Mouse (Mus musculus): ENCODE data around the gene Elovl3.
A peak's percentile ranks its signal among the peaks of the same experiment; 100 is the strongest.
"Not testable (repeated sequence)": the region's sequence is repeated elsewhere in the genome, so short reads cannot be mapped to it uniquely, and the experiment has no call there.

Gene Elovl3

GRCm38 (mm10) chr19:46131694-46132525 is at the start of gene Elovl3:
Gene Elovl3 (plus strand): TSS chr19:46131897.
- no peak for DNase-seq (ENCODE audit: low spot score)

DNA sequence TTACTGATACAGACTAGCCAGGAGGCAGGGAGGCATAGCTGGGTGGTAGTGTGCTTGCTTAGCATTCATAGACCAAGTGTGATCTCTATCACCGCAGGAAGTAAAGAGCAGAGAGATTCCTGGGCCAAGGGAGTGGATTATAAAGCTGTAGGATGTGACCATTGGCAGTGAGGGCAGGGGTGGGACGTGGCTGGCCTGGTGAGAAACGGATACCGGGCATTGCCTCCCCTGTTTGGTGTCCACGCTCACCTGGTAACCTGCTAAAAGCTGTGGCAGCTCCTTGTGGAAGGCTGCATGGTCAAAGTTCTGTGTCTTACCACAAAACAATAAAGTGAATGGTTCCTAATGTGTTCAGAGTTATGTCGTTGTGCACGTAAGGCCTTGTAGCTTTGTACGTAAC is 46.5 kb upstream of the Elovl3 start:
- DNase-seq (ENCODE audit: low spot score) = no peak

DNA sequence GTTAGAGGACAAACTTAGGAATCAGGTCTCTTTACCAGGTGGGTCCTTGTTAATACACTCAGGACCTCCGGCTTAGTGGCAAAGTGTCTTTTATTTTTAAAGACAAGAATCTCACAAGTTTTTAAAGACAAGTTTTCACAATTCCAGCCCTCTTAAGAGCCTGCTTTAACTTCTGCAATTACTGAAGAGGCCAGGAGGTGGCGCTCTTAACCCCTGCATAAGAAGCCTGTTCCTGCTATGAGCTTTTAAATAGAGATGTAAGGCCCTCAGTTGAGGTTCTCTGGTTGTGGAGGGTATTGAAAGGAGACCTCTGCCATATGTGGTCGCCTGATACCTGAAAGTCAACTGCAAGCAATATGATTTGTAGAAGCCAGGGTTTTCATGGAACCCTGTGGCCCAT is 45.4 kb upstream of the Elovl3 start:
- no peak for DNase-seq (ENCODE audit: low spot score)

DNA sequence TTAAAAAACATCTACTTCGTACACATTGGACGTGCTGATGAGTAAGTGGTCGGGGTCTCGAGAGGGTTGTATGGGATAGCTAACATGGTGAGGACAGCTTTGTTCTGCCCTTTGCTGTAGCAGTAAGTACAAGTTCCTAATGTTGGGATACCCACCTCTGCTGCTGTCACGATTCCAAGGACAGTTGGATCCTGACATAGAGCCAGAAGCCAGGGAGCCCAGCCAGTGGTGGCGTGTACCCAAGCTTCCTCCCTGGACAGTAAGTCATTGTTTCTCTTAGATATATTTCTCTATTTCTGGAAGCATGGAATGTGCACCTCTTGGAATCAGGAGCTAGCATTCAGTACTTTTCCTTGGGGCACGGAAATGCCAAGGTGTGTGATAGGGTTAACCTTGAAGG is 43.8 kb upstream of the Elovl3 start:
- DNase-seq (ENCODE audit: low spot score) = no peak

DNA sequence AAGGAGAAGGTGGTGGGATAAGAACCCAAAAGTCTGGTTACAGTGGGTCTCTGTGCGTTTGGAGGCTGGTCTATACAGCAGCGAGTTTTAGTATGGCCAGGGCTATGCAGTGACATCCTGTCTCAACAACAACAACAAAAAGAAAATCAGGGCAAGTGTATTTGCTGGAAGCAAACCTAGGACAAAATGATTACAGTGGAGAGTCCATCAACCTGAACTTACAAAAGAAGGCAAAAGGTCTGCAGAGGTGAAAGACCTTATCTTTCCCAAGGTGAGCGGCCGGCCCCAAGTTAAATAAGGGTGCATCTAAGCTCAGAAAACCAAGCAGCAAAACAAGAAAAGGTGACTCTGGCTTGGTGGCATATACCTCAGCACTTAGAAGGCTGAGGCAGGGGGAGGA is 40.1 kb upstream of the Elovl3 start:
- no peak for DNase-seq (ENCODE audit: low spot score)

- no peak for DNase-seq (ENCODE audit: low spot score)
Measured at GRCm38 (mm10) chr19:46094144-46094543, 37.6 kb upstream of the Elovl3 start.

GRCm38 (mm10) chr19:46095291-46095690 is 36.4 kb upstream of the Elovl3 start:
- no peak for DNase-seq (ENCODE audit: low spot score)

- DNase-seq (ENCODE audit: low spot score) = no peak
Measured at GRCm38 (mm10) chr19:46096396-46096795, 35.3 kb upstream of the Elovl3 start.

DNA sequence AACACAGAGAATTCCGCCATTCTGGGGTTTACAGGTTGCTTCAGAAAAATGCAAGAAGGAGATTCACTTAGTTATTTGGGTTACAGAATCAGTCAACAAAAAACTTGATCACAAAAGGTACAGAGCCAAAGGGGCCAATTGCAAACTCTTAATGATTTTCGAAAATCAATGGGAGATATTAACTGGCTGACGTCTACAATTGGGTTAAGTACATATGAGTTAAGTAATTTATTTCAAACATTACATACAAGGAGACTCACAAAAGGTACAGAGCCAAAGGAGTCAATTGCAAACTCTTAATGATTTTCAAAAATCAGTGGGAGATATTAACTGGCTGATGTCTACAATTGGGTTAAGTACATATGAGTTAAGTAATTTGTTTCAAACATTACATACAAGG is 32.1 kb upstream of the Elovl3 start:
- no peak for DNase-seq (ENCODE audit: low spot score)

GRCm38 (mm10) chr19:46103437-46104186 is 28.1 kb upstream of the Elovl3 start:
- no peak for DNase-seq (ENCODE audit: low spot score)

DNA sequence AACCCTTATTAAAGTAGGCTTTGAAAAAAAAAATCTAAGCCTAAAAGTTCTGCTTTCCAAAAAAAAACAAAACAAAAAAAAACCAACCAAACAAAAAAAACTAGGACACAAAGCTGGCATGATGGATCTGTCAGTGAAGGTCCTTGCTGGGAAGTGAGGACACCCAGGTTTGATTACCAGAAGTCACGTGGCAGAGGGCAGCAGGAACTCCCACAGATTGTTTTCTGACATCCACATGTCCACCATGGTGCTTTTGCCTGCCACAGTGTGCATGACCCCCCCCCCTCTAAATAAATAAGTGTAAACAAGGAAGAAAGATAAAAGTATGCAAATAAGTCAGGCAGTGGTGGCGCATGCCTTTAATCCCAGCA is 27.5 kb upstream of the Elovl3 start:
- no peak for DNase-seq (ENCODE audit: low spot score)

GRCm38 (mm10) chr19:46110214-46110613 is 21.5 kb upstream of the Elovl3 start:
- no peak for DNase-seq (ENCODE audit: low spot score)

GRCm38 (mm10) chr19:46110781-46111180 is 20.9 kb upstream of the Elovl3 start:
- DNase-seq (ENCODE audit: low spot score) = no peak

- no peak for DNase-seq (ENCODE audit: low spot score)
Measured at GRCm38 (mm10) chr19:46114617-46115016, 17.1 kb upstream of the Elovl3 start.

GRCm38 (mm10) chr19:46119458-46119857 is 12.2 kb upstream of the Elovl3 start:
- DNase-seq (ENCODE audit: low spot score) = no peak

GRCm38 (mm10) chr19:46120872-46121271 is 10.8 kb upstream of the Elovl3 start:
- DNase-seq (ENCODE audit: low spot score) = no peak

GRCm38 (mm10) chr19:46123876-46124275 is 7.8 kb upstream of the Elovl3 start:
- DNase-seq (ENCODE audit: low spot score) = no peak

- no peak for DNase-seq (ENCODE audit: low spot score)
Measured at GRCm38 (mm10) chr19:46124651-46125050, 7.0 kb upstream of the Elovl3 start.

DNA sequence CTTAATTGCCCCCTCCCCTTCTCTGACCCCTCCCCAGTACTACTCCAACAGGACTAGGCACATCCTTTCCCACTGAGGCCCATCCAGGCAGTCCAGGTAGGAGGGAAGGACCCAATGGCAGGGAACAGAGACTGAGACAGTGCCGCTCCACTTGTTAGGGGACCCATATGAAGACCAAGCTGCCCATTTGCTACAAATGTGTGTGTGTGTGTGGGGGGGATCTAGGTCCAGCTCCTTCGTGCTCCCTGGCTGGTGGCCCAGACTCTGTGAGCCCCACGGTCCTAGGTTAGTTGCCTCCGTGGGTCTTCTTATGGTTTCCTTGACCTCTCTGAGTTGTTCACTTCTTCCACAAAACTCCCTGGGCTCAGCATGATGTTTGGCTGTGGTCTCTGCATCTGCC is 5.4 kb upstream of the Elovl3 start:
- DNase-seq (ENCODE audit: low spot score) = no peak

GRCm38 (mm10) chr19:46129737-46130136 is 2.0 kb upstream of the Elovl3 start:
- DNase-seq (ENCODE audit: low spot score) = not testable (repeated sequence)

DNA sequence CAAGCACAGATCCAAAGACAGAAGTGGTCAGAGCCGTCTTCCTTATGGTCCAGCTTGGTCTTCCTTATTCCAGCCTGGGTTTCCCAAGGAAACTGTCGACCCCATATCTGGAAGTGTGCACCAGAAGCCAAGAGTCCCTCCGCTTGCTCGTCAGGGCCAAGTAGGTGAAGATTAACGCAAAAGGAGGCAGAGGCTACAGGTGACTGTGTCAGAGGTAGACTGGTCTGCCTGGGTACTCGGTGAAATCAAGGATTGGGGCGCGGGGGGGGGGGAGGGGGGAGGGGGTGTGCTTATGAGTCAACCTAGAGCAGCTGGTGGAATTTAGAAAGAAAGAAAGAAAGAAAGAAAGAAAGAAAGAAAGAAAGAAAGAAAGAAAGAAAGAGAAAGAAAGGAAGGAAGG is 414 bp upstream of the Elovl3 start:
- no peak for DNase-seq (ENCODE audit: low spot score)

DNA sequence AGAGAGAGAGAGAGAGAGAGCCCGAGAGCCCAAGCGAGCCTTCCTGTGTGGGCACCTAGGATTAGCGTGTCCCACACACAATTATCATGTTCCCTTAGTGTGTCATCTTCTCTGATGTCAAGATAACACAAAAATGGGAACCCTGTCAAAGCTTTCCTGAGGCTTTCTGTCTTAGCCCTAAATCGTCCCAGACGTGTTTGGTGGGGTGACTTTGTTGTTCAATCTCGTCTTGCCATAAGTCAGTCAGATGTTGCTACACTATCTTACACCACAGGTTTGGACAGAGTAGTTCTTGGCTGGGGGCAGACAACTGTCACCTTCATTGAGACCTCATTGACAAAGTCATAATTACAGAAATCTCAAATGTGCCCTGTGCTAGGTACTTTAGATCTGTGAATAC is 880 bp downstream of the Elovl3 start:
- DNase-seq (ENCODE audit: low spot score) = no peak

GRCm38 (mm10) chr19:46135297-46135696 is 3.6 kb downstream of the Elovl3 start:
- DNase-seq (ENCODE audit: low spot score) = peak; percentile 82

All from left cerebral cortex, adult 11 months (tissue).